ENCODE assay signal across 8 mouse cellular contexts in genomic region chr19:6974211-6975205, GRCm38 (mm10). TPM values are rescaled to one million over a fixed set of nuclear protein-coding genes. Genes with fewer than 3 reads are reported as not detected.
DNase-seq lines count a peak whose midpoint lies in the region; ATAC-seq and TF ChIP-seq lines count a peak whose summit lies in the region.

Gene Ppp1r14b, plus strand, starts transcription at chr19:6974968.

- WGBS in embryonic facial prominence, embryonic 10.5 days, result under 1% methylated on average over 84 of the region's 84 CpGs
- WGBS in intestine, postnatal 0 days, result under 1% methylated on average over 65 of the region's 84 CpGs
- under 1% methylated on average over 42 of the region's 84 CpGs for WGBS in limb, embryonic 14.5 days
- WGBS in midbrain, embryonic 16.5 days, result under 1% methylated on average over 43 of the region's 84 CpGs

- no peak for TF ChIP-seq CTCF in intestine, postnatal 0 days (IDR thresholded peaks at IDR 0.05; ENCODE audit: low read depth)

- DNase-seq in urinary bladder, adult 18-20 months (ENCODE audit: low spot score in 2 of 2), result peak; percentile 78 to 88
- no peak for DNase-seq in urinary bladder, postnatal 10 days (ENCODE audit: low spot score)
- DNase-seq in embryonic facial prominence, embryonic 10.5 days (ENCODE audit: low spot score), result peak; percentile 96
- no peak for DNase-seq in gonadal fat pad, adult 2 months (ENCODE audit: low read depth)
- peak; percentile 91 for DNase-seq in limb, embryonic 14.5 days (ENCODE audit: low spot score)
- DNase-seq in splenic B cell, adult 2 months (ENCODE audit: low read depth, low spot score), result peak; percentile 75

- peak within 1 kb of the TSS; percentile 95 for H3K27ac ChIP-seq in embryonic facial prominence, embryonic 10.5 days (replicated peaks)
- peak within 1 kb of the TSS; percentile 88 for H3K27ac ChIP-seq in intestine, postnatal 0 days (ENCODE audit: low read depth, low read length)
- peak within 1 kb of the TSS; percentile 87 for H3K27ac ChIP-seq in limb, embryonic 14.5 days (replicated peaks; ENCODE audit: low read depth, low read length)
- H3K27ac ChIP-seq in midbrain, embryonic 16.5 days (ENCODE audit: low read length), result peak within 1 kb of the TSS; percentile 85

- H3K36me3 ChIP-seq in embryonic facial prominence, embryonic 10.5 days (replicated peaks), result peaks cover 33% of the 10 kb centered on the region
- peaks cover 8% of the 10 kb centered on the region; the same call in 1 of the 2 replicates for H3K36me3 ChIP-seq in intestine, postnatal 0 days (ENCODE audit: control insufficient read depth, insufficient read depth)
- peaks cover 14% of the 10 kb centered on the region; the same call in 1 of the 2 replicates for H3K36me3 ChIP-seq in limb, embryonic 14.5 days (ENCODE audit: control insufficient read depth, insufficient read depth, low read length)
- peaks cover 6% of the 10 kb centered on the region for H3K36me3 ChIP-seq in midbrain, embryonic 16.5 days (ENCODE audit: control insufficient read depth, insufficient read depth, low read length)
- H3K36me3 ChIP-seq in splenic B cell, adult 2 months (ENCODE audit: control insufficient read depth, insufficient read depth, low read length, poor library complexity, severe bottlenecking), result 0 out of 2 replicates have a peak, but pooled peaks cover 1% of the 10 kb centered on the region

- peak; percentile 44 for ATAC-seq in intestine, postnatal 0 days
- peak; percentile 75 for ATAC-seq in limb, embryonic 14.5 days (ENCODE audit: low FRiP score, low read depth)
- peak; percentile 72 for ATAC-seq in midbrain, embryonic 16.5 days

- H3K4me2 ChIP-seq in intestine, postnatal 0 days (replicated peaks; ENCODE audit: low read depth), result peak within 1 kb of the TSS; percentile 88
- peak within 1 kb of the TSS; percentile 86 for H3K4me2 ChIP-seq in limb, embryonic 14.5 days (replicated peaks; ENCODE audit: low read depth, low read length, severe bottlenecking)
- peak within 1 kb of the TSS; percentile 84 for H3K4me2 ChIP-seq in midbrain, embryonic 16.5 days (ENCODE audit: low read length)

- TF ChIP-seq POLR2A in limb, embryonic 14.5 days (IDR thresholded peaks at IDR 0.05; ENCODE audit: borderline replicate concordance, extremely low read depth, insufficient read depth, insufficient read length), result 0 out of 2 replicates have a peak, but pooled peaks have one; percentile 12

- no peaks in the 10 kb centered on the region for H3K9me3 ChIP-seq in embryonic facial prominence, embryonic 10.5 days
- no peaks in the 10 kb centered on the region for H3K9me3 ChIP-seq in intestine, postnatal 0 days (ENCODE audit: control insufficient read depth)
- no peaks in the 10 kb centered on the region for H3K9me3 ChIP-seq in limb, embryonic 14.5 days (ENCODE audit: control insufficient read depth, low read length)
- no peaks in the 10 kb centered on the region for H3K9me3 ChIP-seq in midbrain, embryonic 16.5 days (replicated peaks; ENCODE audit: control insufficient read depth, low read length, poor library complexity, severe bottlenecking)

- peaks cover 79% of the 10 kb centered on the region for H3K4me1 ChIP-seq in embryonic facial prominence, embryonic 10.5 days
- H3K4me1 ChIP-seq in intestine, postnatal 0 days (replicated peaks; ENCODE audit: control insufficient read depth, insufficient read depth, low read length), result peaks cover 14% of the 10 kb centered on the region
- peaks cover 23% of the 10 kb centered on the region for H3K4me1 ChIP-seq in limb, embryonic 14.5 days (ENCODE audit: control insufficient read depth, insufficient read depth, low read length)
- peaks cover 46% of the 10 kb centered on the region for H3K4me1 ChIP-seq in midbrain, embryonic 16.5 days (ENCODE audit: control insufficient read depth, insufficient read depth, low read length)

- peak within 1 kb of the TSS; percentile 69 for H3K9ac ChIP-seq in intestine, postnatal 0 days (ENCODE audit: low read depth, low read length)
- peak within 1 kb of the TSS; percentile 69 for H3K9ac ChIP-seq in limb, embryonic 14.5 days (ENCODE audit: low read depth, low read length, severe bottlenecking)
- peak within 1 kb of the TSS; percentile 77 for H3K9ac ChIP-seq in midbrain, embryonic 16.5 days (ENCODE audit: low read depth, low read length)

- peak within 1 kb of the TSS; percentile 92 for H3K4me3 ChIP-seq in embryonic facial prominence, embryonic 10.5 days
- peak within 1 kb of the TSS; percentile 59 for H3K4me3 ChIP-seq in intestine, postnatal 0 days (ENCODE audit: low read depth, low read length)
- H3K4me3 ChIP-seq in limb, embryonic 14.5 days (replicated peaks; ENCODE audit: low read length), result peak within 1 kb of the TSS; percentile 67
- peak within 1 kb of the TSS; percentile 72 for H3K4me3 ChIP-seq in midbrain, embryonic 16.5 days (ENCODE audit: low read depth, low read length)

- peaks cover 4% of the 10 kb centered on the region for H3K27me3 ChIP-seq in embryonic facial prominence, embryonic 10.5 days (replicated peaks; ENCODE audit: low read depth, poor library complexity, severe bottlenecking)
- no peaks in the 10 kb centered on the region for H3K27me3 ChIP-seq in intestine, postnatal 0 days (replicated peaks; ENCODE audit: control insufficient read depth, insufficient read depth, low read length)
- H3K27me3 ChIP-seq in limb, embryonic 14.5 days (ENCODE audit: control insufficient read depth, insufficient read depth, low read length), result no peaks in the 10 kb centered on the region
- H3K27me3 ChIP-seq in midbrain, embryonic 16.5 days (ENCODE audit: control insufficient read depth, insufficient read depth, low read depth, low read length), result peaks cover 13% of the 10 kb centered on the region
- no peaks in the 10 kb centered on the region; the same call in none of the 2 replicates for H3K27me3 ChIP-seq in splenic B cell, adult 2 months (ENCODE audit: control insufficient read depth, insufficient read depth, low read length, poor library complexity, severe bottlenecking)

RNA-seq across cellular contexts. Expression of gene Ppp1r14b, which starts in this region (rescaled TPM):
- 217 and 235 TPM in 2 replicates for polyA plus RNA-seq in embryonic facial prominence, embryonic 10.5 days (2016; fragmentation: Nextera tagmentation; extraction: Ambion mirVana)
- polyA plus RNA-seq in gonadal fat pad, adult 2 months (2012; rRNA removed), result 69.4 and 78.5 TPM in 2 replicates
- polyA plus RNA-seq in intestine, postnatal 0 days (2015; fragmentation: Nextera tagmentation; extraction: Ambion mirVana), result 102 and 105 TPM in 2 replicates
- 277 and 304 TPM in 2 replicates for polyA plus RNA-seq in limb, embryonic 14.5 days (2012; rRNA removed)
- 249 and 282 TPM in 2 replicates for polyA plus RNA-seq in limb, embryonic 14.5 days (2014; fragmentation: Nextera tagmentation; extraction: Ambion mirVana)
- 111 and 136 TPM in 2 replicates for polyA plus RNA-seq in midbrain, embryonic 16.5 days (2015; fragmentation: Nextera tagmentation; extraction: Ambion mirVana)

Comparison
In these comparisons a context has a peak if more than half of its experiments do, and no peak if none do; other contexts are left out.
1. DNase-seq: peak in urinary bladder, adult 18-20 months (2 of 2), embryonic facial prominence, embryonic 10.5 days (single experiment), limb, embryonic 14.5 days (single experiment) and splenic B cell, adult 2 months (single experiment); none in urinary bladder, postnatal 10 days (single experiment) and gonadal fat pad, adult 2 months (single experiment).
2. Peak in every context shown above with its lines, with median percentiles within 50 percentile points of each other: H3K27ac ChIP-seq, H3K4me3 ChIP-seq, ATAC-seq, H3K4me2 ChIP-seq and H3K9ac ChIP-seq.